ENCODE assay signal across 8 mouse cellular contexts in the genomic region with DNA sequence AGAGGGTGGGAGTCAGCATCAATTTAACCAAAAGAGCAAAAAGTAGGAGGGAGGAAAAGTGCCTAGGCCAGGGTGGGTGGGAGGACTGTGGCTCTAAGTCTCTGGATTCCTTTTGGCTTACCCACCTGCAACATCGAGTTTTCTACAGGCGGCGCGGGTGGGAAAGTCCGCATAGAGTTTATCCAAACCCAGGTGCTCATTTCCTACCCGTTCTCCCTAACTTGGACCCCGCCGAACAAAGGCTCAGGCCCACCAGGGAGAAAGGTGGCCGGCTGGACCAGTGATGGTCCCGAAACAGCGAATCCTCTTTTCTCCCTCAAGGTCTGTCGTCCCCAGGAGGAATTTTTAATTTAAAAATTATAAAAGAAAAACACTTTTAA. TPM values are rescaled to one million over a fixed set of nuclear protein-coding genes. Genes with fewer than 3 reads are reported as not detected.
A peak's percentile ranks its signal among the peaks of the same experiment; 100 is the strongest.
DNase-seq lines count a peak whose midpoint lies in the region; ATAC-seq and TF ChIP-seq lines count a peak whose summit lies in the region.

No protein-coding gene starts in this region.

- H3K9me3 ChIP-seq in embryonic facial prominence, embryonic 15.5 days (replicated peaks), result no peaks in the 10 kb centered on the region
- no peaks in the 10 kb centered on the region for H3K9me3 ChIP-seq in hindbrain, embryonic 16.5 days (ENCODE audit: control insufficient read depth, low read length)
- no peaks in the 10 kb centered on the region for H3K9me3 ChIP-seq in midbrain, embryonic 15.5 days

- WGBS in lung, adult 2 months, result 5% methylated on average over 12 of the region's 12 CpGs
- 0% methylated on average over 12 of the region's 12 CpGs for WGBS in embryonic facial prominence, embryonic 15.5 days
- 2% methylated on average over 12 of the region's 12 CpGs for WGBS in hindbrain, embryonic 16.5 days
- WGBS in midbrain, embryonic 15.5 days, result under 1% methylated on average over 12 of the region's 12 CpGs

- H3K27me3 ChIP-seq in embryonic facial prominence, embryonic 15.5 days, result peaks cover 82% of the 10 kb centered on the region
- peaks cover 51% of the 10 kb centered on the region for H3K27me3 ChIP-seq in hindbrain, embryonic 16.5 days (replicated peaks; ENCODE audit: control insufficient read depth, insufficient read depth, low read length)
- peaks cover 64% of the 10 kb centered on the region for H3K27me3 ChIP-seq in midbrain, embryonic 15.5 days (replicated peaks)

- H3K4me1 ChIP-seq in lung, adult 2 months (ENCODE audit: control insufficient read depth, insufficient read depth, low read length), result peaks cover 25% of the 10 kb centered on the region
- peaks cover 53% of the 10 kb centered on the region for H3K4me1 ChIP-seq in embryonic facial prominence, embryonic 15.5 days
- peaks cover 13% of the 10 kb centered on the region for H3K4me1 ChIP-seq in hindbrain, embryonic 16.5 days (ENCODE audit: control insufficient read depth, insufficient read depth, low read depth, low read length)
- H3K4me1 ChIP-seq in midbrain, embryonic 15.5 days, result peaks cover 32% of the 10 kb centered on the region

- DNase-seq in lung, adult 2 months, result peak; percentile 30
- no peak for DNase-seq in lung, adult 18-20 months
- DNase-seq in urinary bladder, postnatal 14 days (ENCODE audit: low spot score), result no peak
- DNase-seq in left cerebral cortex, postnatal 14 days (ENCODE audit: low spot score in 2 of 2), result no peak
- no peak for DNase-seq in thymus, postnatal 25 days

- H3K36me3 ChIP-seq in embryonic facial prominence, embryonic 15.5 days, result no peaks in the 10 kb centered on the region
- H3K36me3 ChIP-seq in hindbrain, embryonic 16.5 days (ENCODE audit: control insufficient read depth, insufficient read depth, low read length), result no peaks in the 10 kb centered on the region
- H3K36me3 ChIP-seq in midbrain, embryonic 15.5 days (replicated peaks), result no peaks in the 10 kb centered on the region

- intact Hi-C loops in left cerebral cortex, postnatal 14 days (cut with DNase I), result no loop called here

- no peak for ATAC-seq in embryonic facial prominence, embryonic 15.5 days (ENCODE audit: insufficient number of reproducible peaks, low FRiP score, low TSS enrichment, low read depth)
- ATAC-seq in hindbrain, embryonic 16.5 days, result no peak
- no peak for ATAC-seq in midbrain, embryonic 15.5 days (replicated peaks)

- H3K27ac ChIP-seq in embryonic facial prominence, embryonic 15.5 days (replicated peaks), result no peak overlapping the region
- no peak overlapping the region for H3K27ac ChIP-seq in hindbrain, embryonic 16.5 days (ENCODE audit: low read depth, low read length)
- no peak overlapping the region for H3K27ac ChIP-seq in midbrain, embryonic 15.5 days

- TF ChIP-seq CTCF in lung, adult 2 months (IDR thresholded peaks at IDR 0.05; ENCODE audit: insufficient read depth, low read length), result no peak

- peak overlapping the region; percentile 87 for H3K4me2 ChIP-seq in embryonic facial prominence, embryonic 15.5 days (replicated peaks)
- H3K4me2 ChIP-seq in hindbrain, embryonic 16.5 days (ENCODE audit: low read length), result peak overlapping the region; percentile 61
- H3K4me2 ChIP-seq in midbrain, embryonic 15.5 days, result peak overlapping the region; percentile 66

- H3K9ac ChIP-seq in embryonic facial prominence, embryonic 15.5 days, result no peak overlapping the region
- H3K9ac ChIP-seq in hindbrain, embryonic 16.5 days (ENCODE audit: low read depth, low read length), result no peak overlapping the region
- H3K9ac ChIP-seq in midbrain, embryonic 15.5 days, result no peak overlapping the region

- no peak for TF ChIP-seq POLR2A in lung, adult 2 months (IDR thresholded peaks at IDR 0.05; ENCODE audit: borderline replicate concordance, extremely low read depth, low read depth, low read length)

- no peak overlapping the region for H3K4me3 ChIP-seq in lung, adult 2 months (replicated peaks; ENCODE audit: extremely low read depth, low read depth, low read length)
- peak overlapping the region; percentile 49 for H3K4me3 ChIP-seq in embryonic facial prominence, embryonic 15.5 days (replicated peaks)
- peak overlapping the region; percentile 39 for H3K4me3 ChIP-seq in hindbrain, embryonic 16.5 days (ENCODE audit: low read length)
- peak overlapping the region; percentile 37 for H3K4me3 ChIP-seq in midbrain, embryonic 15.5 days

RNA-seq across cellular contexts. Expression of a gene that starts 1.9 kb away (rescaled TPM):
- 0.22 TPM in 1 of 2 replicates, not detected in the other for polyA plus RNA-seq in lung, adult 2 months (2012; rRNA removed)
- polyA plus RNA-seq in embryonic facial prominence, embryonic 15.5 days (2015; fragmentation: Nextera tagmentation; extraction: Ambion mirVana), result 2.3 and 2.9 TPM in 2 replicates
- polyA plus RNA-seq in hindbrain, embryonic 16.5 days (2015; fragmentation: Nextera tagmentation; extraction: Ambion mirVana), result 1.8 and 3.6 TPM in 2 replicates
- polyA plus RNA-seq in midbrain, embryonic 15.5 days (2015; fragmentation: Nextera tagmentation; extraction: Ambion mirVana), result 2.0 and 3.5 TPM in 2 replicates
- not detected for total RNA-seq in left cerebral cortex, postnatal 14 days (2021)

RNA-seq across cellular contexts. Expression of a gene that starts 28.3 kb away (rescaled TPM):
- 33.7 and 40.6 TPM in 2 replicates for polyA plus RNA-seq in lung, adult 2 months (2012; rRNA removed)
- polyA plus RNA-seq in embryonic facial prominence, embryonic 15.5 days (2015; fragmentation: Nextera tagmentation; extraction: Ambion mirVana), result 181 and 189 TPM in 2 replicates
- 99.7 and 111 TPM in 2 replicates for polyA plus RNA-seq in hindbrain, embryonic 16.5 days (2015; fragmentation: Nextera tagmentation; extraction: Ambion mirVana)
- polyA plus RNA-seq in midbrain, embryonic 15.5 days (2015; fragmentation: Nextera tagmentation; extraction: Ambion mirVana), result 71.4 and 81.8 TPM in 2 replicates
- total RNA-seq in left cerebral cortex, postnatal 14 days (2021), result 10 to 100 TPM; 46.9 to 49.1 TPM
